Mouse (Mus musculus) layer of hippocampus, adult 18-20 months (tissue): ENCODE data around the gene Arl6ip6. TPM values are rescaled to one million over a fixed set of nuclear protein-coding genes. Genes with fewer than 3 reads are reported as not detected.

ENCODE experiments used
- total RNA-seq, 2 experiments: library from RNA; stranded (reverse); gene quantifications; 2 replicates each; pipeline ENCODE4 v1.2.3; 2021

Gene Arl6ip6
- total RNA-seq, 2 experiments from 2014 or later, result 13.6 to 14.9 TPM

Other genes starting within 250 kb of the Arl6ip6 start
- gene Prpf40a, start 442 bp upstream of the Arl6ip6 start, total RNA-seq, result 10 to 100 TPM; 34.3 to 42.0 TPM